Mouse (Mus musculus) intestine, embryonic 14.5 days (tissue): Measurements from ENCODE around the gene Mgat5b. TPM values are rescaled to one million over a fixed set of nuclear protein-coding genes. Genes with fewer than 3 reads are reported as not detected.
"Not testable (repeated sequence)": the region's sequence is repeated elsewhere in the genome, so short reads cannot be mapped to it uniquely, and the experiment has no call there.

Experiments
- ATAC-seq: fragments of 200-750 bp; cut with Nextera tagmentation; replicated peaks from 2 replicates; pipeline ENCODE4 v1.8.0; 2017; ENCODE audit warnings: low read depth, moderate number of reproducible peaks, moderate TSS enrichment, moderate library complexity; ENCODE audit not compliant: low FRiP score, low TSS enrichment
- DNase-seq: peaks from one replicate; pipeline ENCODE4 v3.0.0-alpha.2; 2018; ENCODE audit warnings: low spot score
- H3K27ac ChIP-seq: fragments of 300-500 bp; sonication (generic); 2 replicates; pipeline ENCODE4 v1.5.1; 2014; ENCODE audit warnings: low read depth, mild to moderate bottlenecking, control low read depth
- H3K27me3 ChIP-seq: fragments of 300-500 bp; sonication (generic); replicated peaks from 2 replicates; pipeline ENCODE4 v1.6.1; 2014; ENCODE audit warnings: low read length, control low read depth; ENCODE audit not compliant: control insufficient read depth, insufficient read depth
- H3K36me3 ChIP-seq: fragments of 300-500 bp; sonication (generic); 2 replicates; pipeline ENCODE4 v1.6.1; 2014; ENCODE audit warnings: low read length, control low read depth; ENCODE audit not compliant: control insufficient read depth, insufficient read depth
- H3K4me1 ChIP-seq: fragments of 300-500 bp; sonication (generic); replicated peaks from 2 replicates; pipeline ENCODE4 v1.6.1; 2014; ENCODE audit warnings: low read length, control low read depth, mixed read lengths; ENCODE audit not compliant: control insufficient read depth, insufficient read depth
- H3K4me2 ChIP-seq: fragments of 300-500 bp; sonication (generic); 2 replicates; pipeline ENCODE4 v1.6.1; 2014; ENCODE audit warnings: low read length
- H3K4me3 ChIP-seq: fragments of 300-500 bp; sonication (generic); 2 replicates; pipeline ENCODE4 v1.5.1; 2014; ENCODE audit warnings: low read depth, low read length, control low read depth, mixed read lengths
- H3K9ac ChIP-seq: fragments of 300-500 bp; sonication (generic); 2 replicates; pipeline ENCODE4 v1.6.1; 2014; ENCODE audit warnings: mild to moderate bottlenecking, low read length
- H3K9me3 ChIP-seq: fragments of 300-500 bp; sonication (generic); 2 replicates; pipeline ENCODE4 v1.6.1; 2016; ENCODE audit warnings: low read length, control low read depth; ENCODE audit not compliant: control insufficient read depth
- WGBS: fragments of 180-500 bp; shearing (Covaris S2); extraction: QIAGEN DNeasy Blood & Tissue Kit; methylation state at CpG from one replicate; pipeline ENCODE4 v1.1.7; 2014; 5-methylcytosine and 5-hydroxymethylcytosine counted together
- polyA plus RNA-seq: library from polyadenylated mRNA; unstranded; fragments of >200 nt; fragmentation: Nextera tagmentation; extraction: Ambion mirVana; gene quantifications from 2 replicates; pipeline ENCODE4 v1.2.1, GENCODE M21; 2014

Mgat5b gene
- polyA plus RNA-seq, 1 experiment from 2014 or later = 0.92 TPM

GRCm38 (mm10) chr11:116884061-116884460 lies 34.6 kb upstream of the Mgat5b start:
- 86% methylated on average over 6 of the region's 6 CpGs for WGBS
- no peak overlapping the region for H3K4me2 ChIP-seq
- ATAC-seq = no peak
- DNase-seq = no peak
- no peaks in the 10 kb centered on the region for H3K9me3 ChIP-seq
- no peak overlapping the region for H3K4me3 ChIP-seq
- no peak overlapping the region for H3K27ac ChIP-seq
- H3K9ac ChIP-seq = no peak overlapping the region
- H3K4me1 ChIP-seq = peaks cover 4% of the 10 kb centered on the region; the same call in 1 of the 2 replicates
- H3K27me3 ChIP-seq = no peaks in the 10 kb centered on the region
- no peaks in the 10 kb centered on the region for H3K36me3 ChIP-seq

GRCm38 (mm10) chr11:116885275-116886151 lies 33.1 kb upstream of the Mgat5b start:
- peaks cover 4% of the 10 kb centered on the region; the same call in 1 of the 2 replicates for H3K4me1 ChIP-seq
- no peaks in the 10 kb centered on the region for H3K36me3 ChIP-seq
- H3K9me3 ChIP-seq = no peaks in the 10 kb centered on the region
- H3K4me3 ChIP-seq = peak overlapping the region; percentile 21
- DNase-seq = peak; percentile 93
- peak overlapping the region; percentile 7; the same call in 1 of the 2 replicates for H3K9ac ChIP-seq
- peak; percentile 43; the same call in 1 of the 2 replicates for ATAC-seq
- 0 out of 2 replicates have a peak, but pooled peaks cover 1% of the 10 kb centered on the region for H3K27me3 ChIP-seq
- no peak overlapping the region for H3K27ac ChIP-seq
- peak overlapping the region; percentile 53 for H3K4me2 ChIP-seq
- 4% methylated on average over 28 of the region's 28 CpGs for WGBS

GRCm38 (mm10) chr11:116887136-116887535 lies 31.5 kb upstream of the Mgat5b start:
- 0 out of 2 replicates have a peak, but pooled peaks cover 3% of the 10 kb centered on the region for H3K27me3 ChIP-seq
- ATAC-seq (no peak), DNase-seq (no peak)
- peaks cover 4% of the 10 kb centered on the region; the same call in 1 of the 2 replicates for H3K4me1 ChIP-seq
- H3K36me3 ChIP-seq = no peaks in the 10 kb centered on the region
- WGBS = 52% methylated on average over 5 of the region's 5 CpGs
- H3K4me2 ChIP-seq = no peak overlapping the region
- H3K27ac ChIP-seq = no peak overlapping the region
- no peak overlapping the region for H3K4me3 ChIP-seq
- no peak overlapping the region for H3K9ac ChIP-seq
- no peaks in the 10 kb centered on the region for H3K9me3 ChIP-seq

- Histone ChIP-seq H3K4me2 (no peak overlapping the region), H3K9me3 (no peaks in the 10 kb centered on the region), H3K36me3 (no peaks in the 10 kb centered on the region), H3K4me1 (no peaks in the 10 kb centered on the region), H3K27me3 (0 out of 2 replicates have a peak, but pooled peaks cover 3% of the 10 kb centered on the region), H3K9ac (no peak overlapping the region), H3K4me3 (no peak overlapping the region), H3K27ac (no peak overlapping the region)
- ATAC-seq (no peak), DNase-seq (no peak)
- 46% methylated on average over 19 of the region's 19 CpGs for WGBS
Observed at GRCm38 (mm10) chr11:116893532-116894442, 24.9 kb upstream of the Mgat5b start.

- no peaks in the 10 kb centered on the region for H3K36me3 ChIP-seq
- H3K27me3 ChIP-seq = 0 out of 2 replicates have a peak, but pooled peaks cover 2% of the 10 kb centered on the region
- 81% methylated on average over 3 of the region's 3 CpGs for WGBS
- DNase-seq (no peak), ATAC-seq (no peak)
- H3K4me1 ChIP-seq = no peaks in the 10 kb centered on the region
- H3K4me3 ChIP-seq = no peak overlapping the region
- H3K27ac ChIP-seq = no peak overlapping the region
- no peak overlapping the region for H3K9ac ChIP-seq
- H3K9me3 ChIP-seq = no peaks in the 10 kb centered on the region
- no peak overlapping the region for H3K4me2 ChIP-seq
Observed at GRCm38 (mm10) chr11:116895402-116895801, 23.3 kb upstream of the Mgat5b start.

GRCm38 (mm10) chr11:116899247-116899646 lies 19.4 kb upstream of the Mgat5b start:
- no peak for ATAC-seq
- 92% methylated on average over 12 of the region's 12 CpGs for WGBS
- Histone ChIP-seq H3K27me3 (0 out of 2 replicates have a peak, but pooled peaks cover under 1% of the 10 kb centered on the region), H3K36me3 (no peaks in the 10 kb centered on the region), H3K9me3 (no peaks in the 10 kb centered on the region), H3K4me1 (no peaks in the 10 kb centered on the region), H3K27ac (no peak overlapping the region), H3K4me3 (no peak overlapping the region), H3K9ac (no peak overlapping the region), H3K4me2 (no peak overlapping the region)
- DNase-seq = no peak

GRCm38 (mm10) chr11:116902588-116902987 lies 16.1 kb upstream of the Mgat5b start:
- H3K9me3 ChIP-seq, DNase-seq, H3K36me3 ChIP-seq, H3K4me3 ChIP-seq, H3K4me2 ChIP-seq, H3K9ac ChIP-seq, H3K4me1 ChIP-seq, H3K27ac ChIP-seq, ATAC-seq: not testable (repeated sequence)
- H3K27me3 ChIP-seq = peaks cover 15% of the 10 kb centered on the region
- WGBS = 91% methylated on average over 10 of the region's 10 CpGs

GRCm38 (mm10) chr11:116905741-116906456 lies 12.8 kb upstream of the Mgat5b start:
- 3% methylated on average over 23 of the region's 23 CpGs for WGBS
- no peak overlapping the region for H3K9ac ChIP-seq
- ATAC-seq = no peak
- no peak overlapping the region for H3K27ac ChIP-seq
- DNase-seq = no peak
- H3K4me3 ChIP-seq = 0 out of 2 replicates have a peak overlapping the region, but pooled peaks have one; percentile 3
- H3K36me3 ChIP-seq = no peaks in the 10 kb centered on the region
- H3K4me1 ChIP-seq = 0 out of 2 replicates have a peak, but pooled peaks cover 4% of the 10 kb centered on the region
- H3K4me2 ChIP-seq = peak overlapping the region; percentile 46
- peaks cover 15% of the 10 kb centered on the region for H3K27me3 ChIP-seq
- no peaks in the 10 kb centered on the region for H3K9me3 ChIP-seq
